Mouse (Mus musculus): Measurements from ENCODE around the gene Csnk1e. TPM values are rescaled to one million over a fixed set of nuclear protein-coding genes. Genes with fewer than 3 reads are reported as not detected.

Csnk1e gene
- polyA plus RNA-seq, 1 experiment from 2014 or later, result 61.8 TPM

MicroRNAs encoded within 50 kb of the gene (microRNA counts, 519-probe panel; counts per million panel counts)
- 2,214 counts per million, percentile 54 among the panel's probes with 10 or more counts for microRNA mmu-miR-1943

Other genes with a start within 250 kb of the Csnk1e start
- gene Pick1, start 226.4 kb downstream of the Csnk1e start, polyA plus RNA-seq (2015; fragmentation: Nextera tagmentation; extraction: Ambion mirVana), result 44.2 and 50.1 TPM in 2 replicates
- 0.27 and 0.35 TPM in 2 replicates for gene Gm49486, start 226.2 kb downstream of the Csnk1e start, polyA plus RNA-seq (2015; fragmentation: Nextera tagmentation; extraction: Ambion mirVana)
- gene Slc16a8, start 200.8 kb downstream of the Csnk1e start, polyA plus RNA-seq (2015; fragmentation: Nextera tagmentation; extraction: Ambion mirVana), result 0.16 TPM in 1 of 2 replicates, not detected in the other
- gene Baiap2l2, start 170.0 kb downstream of the Csnk1e start, polyA plus RNA-seq (2015; fragmentation: Nextera tagmentation; extraction: Ambion mirVana), result 12.3 and 14.7 TPM in 2 replicates
- 20.2 and 21.6 TPM in 2 replicates for gene Pla2g6, start 127.2 kb downstream of the Csnk1e start, polyA plus RNA-seq (2015; fragmentation: Nextera tagmentation; extraction: Ambion mirVana)
- gene Maff, start 108.9 kb downstream of the Csnk1e start, polyA plus RNA-seq (2015; fragmentation: Nextera tagmentation; extraction: Ambion mirVana), result 5.8 and 7.9 TPM in 2 replicates
- 49.4 and 51.0 TPM in 2 replicates for gene Tmem184b, start 52.0 kb downstream of the Csnk1e start, polyA plus RNA-seq (2015; fragmentation: Nextera tagmentation; extraction: Ambion mirVana)
- gene Kcnj4, start 49.7 kb upstream of the Csnk1e start, polyA plus RNA-seq (2015; fragmentation: Nextera tagmentation; extraction: Ambion mirVana), result not detected in 2 replicates
- 71.6 and 78.7 TPM in 2 replicates for gene Kdelr3, start 60.8 kb upstream of the Csnk1e start, polyA plus RNA-seq (2015; fragmentation: Nextera tagmentation; extraction: Ambion mirVana)
- 39.3 and 41.2 TPM in 2 replicates for gene Ddx17, start 91.2 kb upstream of the Csnk1e start, polyA plus RNA-seq (2015; fragmentation: Nextera tagmentation; extraction: Ambion mirVana)
- gene Dmc1, start 149.5 kb upstream of the Csnk1e start, polyA plus RNA-seq (2015; fragmentation: Nextera tagmentation; extraction: Ambion mirVana), result 1.3 and 1.8 TPM in 2 replicates
- 0.74 and 0.90 TPM in 2 replicates for gene Fam227a, start 203.4 kb upstream of the Csnk1e start, polyA plus RNA-seq (2015; fragmentation: Nextera tagmentation; extraction: Ambion mirVana)
- 37.6 and 39.0 TPM in 2 replicates for gene Cby1, start 203.6 kb upstream of the Csnk1e start, polyA plus RNA-seq (2015; fragmentation: Nextera tagmentation; extraction: Ambion mirVana)
- 261 and 272 TPM in 2 replicates for gene Tomm22, start 215.3 kb upstream of the Csnk1e start, polyA plus RNA-seq (2015; fragmentation: Nextera tagmentation; extraction: Ambion mirVana)
- gene Josd1, start 232.4 kb upstream of the Csnk1e start, polyA plus RNA-seq (2015; fragmentation: Nextera tagmentation; extraction: Ambion mirVana), result 18.7 and 19.4 TPM in 2 replicates
- 27.4 and 29.9 TPM in 2 replicates for gene Gtpbp1, start 235.3 kb upstream of the Csnk1e start, polyA plus RNA-seq (2015; fragmentation: Nextera tagmentation; extraction: Ambion mirVana)